Mouse (Mus musculus) neural tube, embryonic 11.5 days (tissue): Measurements from ENCODE around the gene Gm45623. TPM values are rescaled to one million over a fixed set of nuclear protein-coding genes. Genes with fewer than 3 reads are reported as not detected.

Experiments used
- ATAC-seq: fragments of 200-750 bp; cut with Nextera tagmentation; 2 replicates; pipeline ENCODE4 v1.8.0; 2017; ENCODE audit warnings: moderate number of reproducible peaks, mild to moderate bottlenecking, moderate TSS enrichment, moderate library complexity; ENCODE audit not compliant: insufficient read depth, low FRiP score, low TSS enrichment
- DNase-seq: peaks from one replicate; pipeline ENCODE4 v3.0.0-alpha.2; 2015; ENCODE audit warnings: low spot score
- H3K27ac ChIP-seq: fragments of 300-500 bp; sonication (generic); 2 replicates; pipeline ENCODE4 v1.5.1; 2014; ENCODE audit warnings: low read depth, mild to moderate bottlenecking, low read length
- H3K27me3 ChIP-seq: fragments of 300-500 bp; sonication (generic); 2 replicates; pipeline ENCODE4 v1.6.1; 2014; ENCODE audit warnings: mild to moderate bottlenecking, low read length, mixed read lengths; ENCODE audit not compliant: control insufficient read depth, insufficient read depth
- H3K36me3 ChIP-seq: fragments of 300-500 bp; sonication (generic); 2 replicates; pipeline ENCODE4 v1.6.1; 2014; ENCODE audit warnings: mild to moderate bottlenecking, low read length, moderate library complexity, mixed read lengths; ENCODE audit not compliant: control insufficient read depth, insufficient read depth
- H3K4me1 ChIP-seq: fragments of 300-500 bp; sonication (generic); 2 replicates; pipeline ENCODE4 v1.6.1; 2014; ENCODE audit warnings: low read length, mixed read lengths; ENCODE audit not compliant: control insufficient read depth, insufficient read depth
- H3K4me2 ChIP-seq: fragments of 300-500 bp; sonication (generic); 2 replicates; pipeline ENCODE4 v1.6.1; 2014; ENCODE audit warnings: low read depth, mild to moderate bottlenecking, moderate library complexity
- H3K4me3 ChIP-seq: fragments of 300-500 bp; sonication (generic); 2 replicates; pipeline ENCODE4 v1.5.1; 2014; ENCODE audit warnings: low read depth, low read length
- H3K9ac ChIP-seq: fragments of 300-500 bp; sonication (generic); 2 replicates; pipeline ENCODE4 v1.6.1; 2014; ENCODE audit warnings: mild to moderate bottlenecking, low read length
- H3K9me3 ChIP-seq: fragments of 300-500 bp; sonication (generic); 2 replicates; pipeline ENCODE4 v1.6.1; 2016; ENCODE audit warnings: low read length; ENCODE audit not compliant: control insufficient read depth
- WGBS: fragments of 180-500 bp; shearing (Covaris S2); extraction: QIAGEN DNeasy Blood & Tissue Kit; methylation state at CpG from one replicate; pipeline ENCODE4 v1.1.7; 2014; 5-methylcytosine and 5-hydroxymethylcytosine counted together
- polyA plus RNA-seq: library from polyadenylated mRNA; unstranded; fragments of >200 nt; fragmentation: Nextera tagmentation; extraction: Ambion mirVana; gene quantifications from 2 replicates; pipeline ENCODE4 v1.2.1, GENCODE M21; 2014

Gene Gm45623
- polyA plus RNA-seq: not detected in 2 replicates

DNA sequence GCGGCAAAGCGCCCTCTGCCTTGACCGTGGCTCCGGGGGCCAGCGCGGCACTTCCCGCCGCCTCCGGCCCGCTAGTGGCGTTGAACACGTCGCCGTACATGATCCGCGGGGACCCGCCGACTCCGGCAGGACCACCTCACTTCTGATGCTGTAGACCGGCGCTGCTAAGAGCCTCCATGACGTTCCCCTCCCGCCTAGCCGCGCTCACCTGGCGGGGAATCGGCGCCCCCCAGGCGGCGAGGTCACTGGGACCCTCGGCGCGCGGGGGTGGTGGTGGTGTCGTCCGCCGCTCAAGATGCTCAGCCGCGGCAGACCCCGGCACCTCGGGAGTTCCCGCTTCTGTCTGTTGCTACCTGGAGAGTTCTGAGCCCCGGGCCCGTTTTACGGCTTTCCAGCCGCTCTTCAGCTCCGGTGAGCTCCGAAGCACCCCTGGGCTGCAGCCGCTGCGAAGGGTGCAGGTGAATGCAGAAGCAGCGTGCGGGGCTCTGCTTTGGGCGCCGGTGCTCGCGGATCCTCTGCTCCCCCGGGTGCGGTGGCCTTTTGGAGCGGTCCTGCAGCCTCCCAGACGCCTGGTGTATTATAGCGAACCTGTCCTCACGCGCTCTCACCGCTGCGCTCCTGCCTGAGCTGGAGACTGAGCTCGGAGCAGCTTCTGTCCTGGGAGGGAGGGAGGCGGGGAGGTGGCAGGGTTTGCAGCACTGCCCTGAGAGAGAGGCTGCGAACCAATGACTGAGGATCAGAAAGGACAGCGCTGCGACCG is at the start of gene Gm45623:
Gene Gm45623 (minus strand): TSS at position 636 of the 760 bp plus-strand sequence.
- Histone ChIP-seq H3K4me3 (peak within 1 kb of the TSS; percentile 46), H3K9me3 (no peaks in the 10 kb centered on the region), H3K27me3 (peaks cover 41% of the 10 kb centered on the region), H3K4me1 (peaks cover 8% of the 10 kb centered on the region; the same call in 1 of the 2 replicates), H3K27ac (no peak within 1 kb of the TSS), H3K4me2 (peak within 1 kb of the TSS; percentile 84), H3K36me3 (no peaks in the 10 kb centered on the region), H3K9ac (peak within 1 kb of the TSS; percentile 31)
- DNase-seq (peak; percentile 52), ATAC-seq (no peak)
- 1% methylated on average over 68 of the region's 71 CpGs for WGBS

DNA sequence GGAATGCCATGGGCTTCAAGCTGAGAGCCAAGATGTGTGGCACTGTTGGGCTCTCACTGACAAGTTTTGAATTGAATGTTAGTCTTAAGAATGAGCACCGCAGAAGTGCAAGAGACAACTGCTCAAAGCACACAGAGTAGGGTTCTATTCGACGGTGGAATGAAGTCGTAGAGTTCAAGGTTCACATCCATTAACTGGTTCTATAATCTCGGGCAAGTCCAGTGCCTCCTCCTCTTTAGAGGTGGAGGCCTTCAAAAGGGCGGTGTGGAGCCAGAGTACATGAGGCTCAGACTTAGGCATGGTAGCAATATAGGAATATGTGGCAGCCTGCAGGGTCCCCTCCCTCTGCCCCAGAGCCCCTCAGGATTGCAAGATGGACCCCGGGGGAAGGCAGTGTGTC is 43.8 kb upstream of the Gm45623 start:
- ATAC-seq (no peak), DNase-seq (no peak)
- no peak overlapping the region for H3K4me2 ChIP-seq
- no peak overlapping the region for H3K4me3 ChIP-seq
- no peak overlapping the region for H3K9ac ChIP-seq
- H3K27ac ChIP-seq: no peak overlapping the region
- no peaks in the 10 kb centered on the region for H3K36me3 ChIP-seq
- 83% methylated on average over 7 of the region's 7 CpGs for WGBS
- no peaks in the 10 kb centered on the region for H3K27me3 ChIP-seq
- no peaks in the 10 kb centered on the region for H3K4me1 ChIP-seq
- no peaks in the 10 kb centered on the region for H3K9me3 ChIP-seq

DNA sequence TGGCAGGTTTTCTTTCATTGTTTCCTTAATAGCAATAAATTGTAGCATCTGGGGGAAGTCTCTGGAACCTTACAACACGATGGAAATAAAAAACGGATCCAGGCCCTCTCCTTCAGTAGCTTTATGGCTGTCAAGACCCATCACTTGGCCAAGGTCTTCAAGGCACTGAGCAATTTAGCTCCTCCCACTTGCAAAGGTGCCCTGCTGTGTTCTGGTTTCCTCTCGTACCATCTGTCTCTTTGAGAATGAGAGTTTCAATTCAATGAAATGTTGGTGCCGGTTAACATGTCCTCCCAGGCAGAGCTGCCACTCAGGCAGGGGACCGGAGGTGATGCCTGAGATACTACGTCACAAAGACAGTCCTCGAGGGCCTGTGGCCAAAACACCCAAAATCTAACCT is 41.9 kb upstream of the Gm45623 start:
- no peaks in the 10 kb centered on the region for H3K4me1 ChIP-seq
- DNase-seq (no peak), ATAC-seq (no peak)
- no peak overlapping the region for H3K4me2 ChIP-seq
- H3K4me3 ChIP-seq: no peak overlapping the region
- H3K27ac ChIP-seq: no peak overlapping the region
- no peaks in the 10 kb centered on the region for H3K27me3 ChIP-seq
- 72% methylated on average over 7 of the region's 7 CpGs for WGBS
- no peak overlapping the region for H3K9ac ChIP-seq
- H3K9me3 ChIP-seq: no peaks in the 10 kb centered on the region
- H3K36me3 ChIP-seq: no peaks in the 10 kb centered on the region

GRCm38 (mm10) chr13:56794441-56794840 is 40.8 kb upstream of the Gm45623 start:
- Histone ChIP-seq H3K4me3 (no peak overlapping the region), H3K27ac (no peak overlapping the region), H3K9me3 (no peaks in the 10 kb centered on the region), H3K9ac (no peak overlapping the region), H3K36me3 (no peaks in the 10 kb centered on the region), H3K27me3 (no peaks in the 10 kb centered on the region), H3K4me1 (no peaks in the 10 kb centered on the region), H3K4me2 (no peak overlapping the region)
- ATAC-seq (no peak), DNase-seq (no peak)
- WGBS: 64% methylated on average over 7 of the region's 7 CpGs

DNA sequence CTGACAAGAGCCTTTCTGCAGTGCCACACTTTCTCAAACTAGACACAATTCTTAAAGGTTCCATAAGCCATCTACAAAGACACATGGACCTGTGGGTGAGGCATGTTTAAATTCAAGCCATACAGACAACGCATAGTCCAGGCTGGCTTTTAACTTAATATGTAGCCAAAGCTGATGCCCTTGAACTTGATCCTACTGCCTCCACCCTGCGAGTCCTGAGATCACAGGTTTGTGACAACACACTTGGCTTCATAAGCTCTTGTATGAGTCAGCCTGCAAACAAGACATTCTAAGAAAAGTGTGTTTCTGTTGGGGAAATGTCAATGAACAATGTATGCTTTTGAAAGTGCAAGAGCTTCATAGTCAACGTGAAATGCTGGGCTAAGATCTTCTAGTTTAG is 39.2 kb upstream of the Gm45623 start:
- WGBS: 84% methylated on average over 3 of the region's 3 CpGs

DNA sequence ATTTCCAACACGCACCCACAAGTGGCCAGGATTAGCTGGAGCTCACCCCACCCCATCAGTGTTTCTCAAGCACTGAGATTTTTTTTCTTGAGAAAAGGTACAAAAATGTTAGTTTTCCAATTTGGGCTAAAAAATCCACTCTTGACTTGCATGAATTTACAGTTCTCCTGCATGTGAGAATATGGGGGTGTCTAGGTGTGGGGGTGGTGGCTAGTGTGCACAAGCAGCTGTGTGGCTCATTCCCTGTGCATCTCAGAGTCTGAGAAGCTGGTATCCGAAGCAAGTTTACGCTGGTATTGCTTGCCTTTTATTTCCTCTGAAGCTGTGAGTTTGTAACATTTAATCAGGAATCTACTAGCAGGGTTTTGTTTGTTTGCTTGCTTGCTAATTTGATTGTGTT is 37.1 kb upstream of the Gm45623 start:
- H3K4me3 ChIP-seq: no peak overlapping the region
- H3K9me3 ChIP-seq: no peaks in the 10 kb centered on the region
- H3K4me2 ChIP-seq: no peak overlapping the region
- no peaks in the 10 kb centered on the region for H3K36me3 ChIP-seq
- H3K4me1 ChIP-seq: no peaks in the 10 kb centered on the region
- H3K9ac ChIP-seq: no peak overlapping the region
- no peak for DNase-seq
- 93% methylated on average over 3 of the region's 3 CpGs for WGBS
- no peak overlapping the region for H3K27ac ChIP-seq
- ATAC-seq: no peak
- no peaks in the 10 kb centered on the region for H3K27me3 ChIP-seq

More for the DNA sequence above, 39.2 kb upstream of the Gm45623 start:
- no peak overlapping the region for H3K27ac ChIP-seq
- H3K4me2 ChIP-seq: no peak overlapping the region
- no peaks in the 10 kb centered on the region for H3K36me3 ChIP-seq
- H3K9me3 ChIP-seq: no peaks in the 10 kb centered on the region
- DNase-seq (no peak), ATAC-seq (no peak)
- H3K27me3 ChIP-seq: no peaks in the 10 kb centered on the region
- H3K4me3 ChIP-seq: no peak overlapping the region
- no peaks in the 10 kb centered on the region for H3K4me1 ChIP-seq
- H3K9ac ChIP-seq: no peak overlapping the region

DNA sequence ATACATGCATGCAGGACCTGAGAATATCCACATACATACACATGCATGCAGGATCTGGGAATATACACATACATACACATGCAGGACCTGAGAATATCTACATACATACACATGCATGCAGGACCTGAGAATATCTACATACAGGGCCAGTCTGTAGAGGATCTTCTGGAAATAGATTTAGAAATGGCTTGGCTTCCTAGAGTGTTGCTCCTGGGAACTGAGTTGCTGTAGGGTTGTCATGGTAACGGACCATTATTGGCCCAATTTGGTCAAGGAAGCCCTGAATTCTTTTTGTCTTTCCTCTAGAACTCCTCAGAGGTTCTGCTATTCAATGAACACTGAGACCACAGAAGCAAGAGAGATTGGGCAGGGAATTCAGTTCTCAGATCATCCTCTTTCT is 29.0 kb upstream of the Gm45623 start:
- H3K27me3 ChIP-seq: no peaks in the 10 kb centered on the region
- H3K9ac ChIP-seq: no peak overlapping the region
- no peak overlapping the region for H3K27ac ChIP-seq
- H3K4me3 ChIP-seq: no peak overlapping the region
- no peak for DNase-seq
- 0 out of 2 replicates have a peak, but pooled peaks cover 3% of the 10 kb centered on the region for H3K9me3 ChIP-seq
- H3K4me2 ChIP-seq: no peak overlapping the region
- 73% methylated on average over 1 of the region's 1 CpGs for WGBS
- no peaks in the 10 kb centered on the region for H3K4me1 ChIP-seq
- no peaks in the 10 kb centered on the region for H3K36me3 ChIP-seq
- no peak for ATAC-seq

DNA sequence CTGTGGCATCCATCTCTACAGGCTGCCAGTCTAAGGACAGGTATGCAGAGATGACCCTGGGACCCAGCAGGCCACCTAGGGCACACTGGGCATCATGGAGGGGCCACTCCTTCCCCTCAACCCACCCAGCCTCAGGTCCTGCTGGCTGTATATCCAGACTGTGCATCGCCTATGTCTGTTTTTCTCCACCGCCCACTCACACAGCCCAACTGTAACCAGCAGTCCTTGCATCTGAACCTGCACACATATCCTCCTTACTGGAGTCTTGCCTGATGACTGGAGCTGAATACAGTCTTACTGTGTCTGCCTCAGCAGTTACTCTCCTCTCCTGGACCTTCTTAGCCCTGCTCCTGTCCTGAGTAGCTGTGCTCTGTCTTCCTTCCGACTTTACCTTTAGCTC is 28.1 kb upstream of the Gm45623 start:
- Histone ChIP-seq H3K9me3 (0 out of 2 replicates have a peak, but pooled peaks cover 3% of the 10 kb centered on the region), H3K36me3 (no peaks in the 10 kb centered on the region), H3K27ac (no peak overlapping the region), H3K9ac (no peak overlapping the region), H3K27me3 (no peaks in the 10 kb centered on the region), H3K4me1 (no peaks in the 10 kb centered on the region), H3K4me3 (no peak overlapping the region), H3K4me2 (no peak overlapping the region)
- 81% methylated on average over 3 of the region's 3 CpGs for WGBS
- no peak for DNase-seq
- ATAC-seq: no peak
